Mouse (Mus musculus) testis, adult 10 weeks (tissue): ENCODE data around the gene Myo3a. TPM values are rescaled to one million over a fixed set of nuclear protein-coding genes. Genes with fewer than 3 reads are reported as not detected.

Experiments used
- polyA plus RNA-seq: library from polyadenylated mRNA; stranded (reverse); fragments of 350-450 nt; fragmentation: Illumina TruSeq; extraction: RNeasy Lipid Tissue Mini Kit (QIAGEN cat#74804); gene quantifications from one replicate; pipeline ENCODE4 v1.2.3, GENCODE M21; 2014; ENCODE audit warnings: low read depth, low replicate concordance

The Myo3a gene
- 2.0 TPM for polyA plus RNA-seq

GRCm38 (mm10) chr2:22227308-22227707 lies at the start of gene Myo3a:
Gene Myo3a, plus strand, starts transcription at chr2:22227503.

GRCm38 (mm10) chr2:22621828-22622731 lies 394.8 kb downstream of the Myo3a start, which contains the start of gene Gad2:
Gene Gad2, plus strand, starts transcription at chr2:22622205.

